Mouse (Mus musculus) forebrain, embryonic 12.5 days (tissue): ENCODE measurements around the gene Rnf148. TPM values are rescaled to one million over a fixed set of nuclear protein-coding genes. Genes with fewer than 3 reads are reported as not detected.

Experiments
- ATAC-seq: fragments of 200-750 bp; cut with Nextera tagmentation; 2 replicates; pipeline ENCODE4 v1.8.0; 2017; ENCODE audit warnings: moderate TSS enrichment; ENCODE audit not compliant: low FRiP score
- H3K27ac ChIP-seq: fragments of 300-500 bp; sonication (generic); 2 replicates; pipeline ENCODE4 v1.5.1; 2016; ENCODE audit warnings: mild to moderate bottlenecking
- H3K27me3 ChIP-seq: fragments of 300-500 bp; sonication (generic); 2 replicates; pipeline ENCODE4 v1.6.1; 2016; ENCODE audit warnings: mild to moderate bottlenecking
- H3K36me3 ChIP-seq: fragments of 300-500 bp; sonication (generic); replicated peaks from 2 replicates; pipeline ENCODE4 v1.6.1; 2016; ENCODE audit warnings: mild to moderate bottlenecking
- H3K4me1 ChIP-seq: fragments of 300-500 bp; sonication (generic); 2 replicates; pipeline ENCODE4 v1.6.1; 2016
- H3K4me2 ChIP-seq: fragments of 300-500 bp; sonication (generic); 2 replicates; pipeline ENCODE4 v1.6.1; 2016; ENCODE audit warnings: mild to moderate bottlenecking, moderate library complexity
- H3K4me3 ChIP-seq: fragments of 300-500 bp; sonication (generic); replicated peaks from 2 replicates; pipeline ENCODE4 v1.5.1; 2016; ENCODE audit warnings: mild to moderate bottlenecking
- H3K9ac ChIP-seq: fragments of 300-500 bp; sonication (generic); 2 replicates; pipeline ENCODE4 v1.6.1; 2016; ENCODE audit warnings: mild to moderate bottlenecking
- H3K9me3 ChIP-seq: fragments of 300-500 bp; sonication (generic); 2 replicates; pipeline ENCODE4 v1.6.1; 2016
- WGBS: fragments of 180-500 bp; shearing (Covaris S2); methylation state at CpG from one replicate; pipeline ENCODE4 v1.1.7; 2016; 5-methylcytosine and 5-hydroxymethylcytosine counted together
- polyA plus RNA-seq: library from polyadenylated mRNA; unstranded; fragments of >200 nt; fragmentation: Nextera tagmentation; extraction: Ambion mirVana; gene quantifications from 2 replicates; pipeline ENCODE4 v1.2.1, GENCODE M21; 2016

The Rnf148 gene
- not detected in 2 replicates for polyA plus RNA-seq

DNA sequence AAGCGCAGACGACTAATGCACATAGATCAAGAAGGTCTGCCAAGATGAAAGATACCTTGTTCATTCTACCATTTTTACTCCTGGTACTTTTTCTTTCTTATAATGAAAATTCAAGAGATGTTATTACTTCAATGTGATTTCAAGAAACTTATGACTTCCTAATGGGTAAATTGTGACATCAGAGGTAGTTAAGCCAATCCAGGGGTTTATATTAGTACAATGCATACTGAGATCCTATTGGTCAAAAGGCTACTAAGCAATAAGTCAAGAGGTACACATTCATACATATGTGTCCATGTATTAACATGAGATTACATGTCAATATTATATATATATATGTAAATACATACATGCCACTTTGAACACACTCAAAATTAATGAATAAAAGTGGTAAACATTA, at the start of gene Rnf148:
TSS of gene Rnf148 (minus strand) at position 101 of the 400 bp plus-strand sequence.
- Histone ChIP-seq H3K9me3 (no peaks in the 10 kb centered on the region), H3K4me1 (no peaks in the 10 kb centered on the region), H3K36me3 (no peaks in the 10 kb centered on the region), H3K9ac (no peak within 1 kb of the TSS), H3K27me3 (no peaks in the 10 kb centered on the region), H3K4me2 (no peak within 1 kb of the TSS), H3K4me3 (no peak within 1 kb of the TSS), H3K27ac (no peak within 1 kb of the TSS)
- ATAC-seq: no peak
- WGBS: 96% methylated on average over 2 of the region's 2 CpGs

DNA sequence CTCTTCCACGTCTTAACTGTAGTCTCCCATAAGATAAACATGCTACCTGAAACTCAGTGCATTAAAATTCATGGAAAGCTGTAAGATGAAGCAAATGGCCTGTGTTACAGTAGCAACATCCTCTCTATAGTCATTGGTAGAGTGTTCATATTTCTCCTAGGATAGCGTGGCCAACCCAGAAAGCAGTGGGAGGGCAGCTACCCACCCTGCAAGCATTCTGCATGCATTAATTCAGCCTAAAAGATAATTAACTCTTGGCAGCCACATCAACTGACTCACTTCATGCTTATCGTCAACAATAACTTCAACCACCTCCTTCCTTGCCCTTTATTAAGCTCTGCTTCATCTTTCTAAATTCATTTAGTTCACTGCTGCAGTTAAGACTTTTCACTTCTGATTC, 45.9 kb upstream of the Rnf148 start:
- Histone ChIP-seq H3K27ac (no peak overlapping the region), H3K4me1 (no peaks in the 10 kb centered on the region), H3K27me3 (no peaks in the 10 kb centered on the region), H3K4me3 (no peak overlapping the region), H3K9ac (no peak overlapping the region), H3K36me3 (no peaks in the 10 kb centered on the region), H3K4me2 (no peak overlapping the region), H3K9me3 (no peaks in the 10 kb centered on the region)
- WGBS: 74% methylated on average over 3 of the region's 3 CpGs
- ATAC-seq: no peak

DNA sequence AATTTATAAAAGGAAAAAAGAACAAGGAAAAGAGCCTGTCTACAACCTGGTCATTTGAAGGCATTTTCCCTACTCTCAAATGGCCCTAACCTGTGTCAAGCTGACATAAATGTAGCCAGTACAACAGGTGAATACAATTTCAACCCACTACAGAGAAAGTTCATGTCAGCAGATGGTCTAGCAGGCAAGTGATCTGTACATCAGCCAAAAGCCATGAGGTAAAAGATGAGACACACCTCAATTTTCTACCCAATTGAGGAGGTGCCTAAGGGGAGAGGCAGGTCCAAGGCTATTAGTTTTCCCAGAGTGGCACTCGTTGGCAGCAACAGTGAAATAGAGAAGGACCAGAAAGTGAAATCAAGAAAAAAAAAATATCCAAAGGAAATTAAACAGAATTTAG, 23.2 kb upstream of the Rnf148 start:
- no peaks in the 10 kb centered on the region for H3K36me3 ChIP-seq
- no peak overlapping the region for H3K9ac ChIP-seq
- no peak overlapping the region for H3K27ac ChIP-seq
- H3K27me3 ChIP-seq: no peaks in the 10 kb centered on the region
- no peaks in the 10 kb centered on the region for H3K9me3 ChIP-seq
- H3K4me1 ChIP-seq: no peaks in the 10 kb centered on the region
- 81% methylated on average over 1 of the region's 1 CpGs for WGBS
- H3K4me3 ChIP-seq: no peak overlapping the region
- H3K4me2 ChIP-seq: no peak overlapping the region
- no peak for ATAC-seq

DNA sequence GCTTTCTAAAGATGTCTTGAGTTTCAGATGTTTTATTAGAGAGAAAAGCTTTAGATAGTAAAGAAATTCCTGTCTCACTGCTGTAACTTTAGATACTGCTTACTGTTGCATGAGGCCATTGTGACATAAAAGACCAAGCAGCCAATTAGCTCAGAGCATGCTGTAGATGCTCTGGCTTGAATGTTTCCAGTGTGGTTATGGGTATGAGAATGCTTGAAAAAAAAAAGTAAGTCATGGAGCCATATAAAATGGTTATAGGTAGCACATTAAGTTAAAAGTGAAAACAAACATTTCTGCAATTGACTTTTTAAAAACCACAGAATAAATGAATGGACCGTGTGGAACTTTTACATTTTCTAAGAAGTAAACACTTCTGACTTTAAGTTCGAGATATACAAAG, 4.7 kb downstream of the Rnf148 start, which contains the start of gene Rnf133:
TSS of gene Rnf133 (minus strand) at position 101 of the 400 bp plus-strand sequence.
- H3K27me3 ChIP-seq: no peaks in the 10 kb centered on the region
- 92% methylated on average over 2 of the region's 2 CpGs for WGBS
- H3K4me3 ChIP-seq: no peak within 1 kb of the TSS
- H3K36me3 ChIP-seq: no peaks in the 10 kb centered on the region
- H3K4me2 ChIP-seq: no peak within 1 kb of the TSS
- no peak within 1 kb of the TSS for H3K27ac ChIP-seq
- no peak within 1 kb of the TSS for H3K9ac ChIP-seq
- no peaks in the 10 kb centered on the region for H3K9me3 ChIP-seq
- ATAC-seq: no peak
- no peaks in the 10 kb centered on the region for H3K4me1 ChIP-seq

DNA sequence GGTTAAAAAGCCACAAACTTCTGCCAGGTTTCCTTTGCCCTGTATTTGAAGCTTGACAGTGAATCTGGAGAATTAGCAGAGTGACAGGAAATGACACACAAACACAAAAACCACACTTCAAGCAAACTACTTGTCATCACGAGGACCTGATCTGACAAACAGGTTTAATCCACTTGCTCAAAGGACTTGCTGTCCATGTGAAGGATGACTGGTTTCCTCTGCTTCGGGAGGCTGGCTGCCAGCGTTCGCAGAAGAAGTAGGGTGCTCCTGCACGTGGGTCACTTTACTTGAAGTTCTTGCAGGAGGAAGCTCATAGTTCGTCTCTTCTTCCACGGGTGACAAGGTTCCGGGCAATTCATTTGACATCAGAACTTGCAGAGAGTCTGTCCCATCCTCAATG, 6.2 kb downstream of the Rnf148 start:
- H3K9me3 ChIP-seq: no peaks in the 10 kb centered on the region
- no peak overlapping the region for H3K9ac ChIP-seq
- no peak overlapping the region for H3K27ac ChIP-seq
- H3K4me1 ChIP-seq: no peaks in the 10 kb centered on the region
- 90% methylated on average over 8 of the region's 8 CpGs for WGBS
- no peak overlapping the region for H3K4me3 ChIP-seq
- no peaks in the 10 kb centered on the region for H3K36me3 ChIP-seq
- H3K4me2 ChIP-seq: no peak overlapping the region
- H3K27me3 ChIP-seq: no peaks in the 10 kb centered on the region
- no peak for ATAC-seq

DNA sequence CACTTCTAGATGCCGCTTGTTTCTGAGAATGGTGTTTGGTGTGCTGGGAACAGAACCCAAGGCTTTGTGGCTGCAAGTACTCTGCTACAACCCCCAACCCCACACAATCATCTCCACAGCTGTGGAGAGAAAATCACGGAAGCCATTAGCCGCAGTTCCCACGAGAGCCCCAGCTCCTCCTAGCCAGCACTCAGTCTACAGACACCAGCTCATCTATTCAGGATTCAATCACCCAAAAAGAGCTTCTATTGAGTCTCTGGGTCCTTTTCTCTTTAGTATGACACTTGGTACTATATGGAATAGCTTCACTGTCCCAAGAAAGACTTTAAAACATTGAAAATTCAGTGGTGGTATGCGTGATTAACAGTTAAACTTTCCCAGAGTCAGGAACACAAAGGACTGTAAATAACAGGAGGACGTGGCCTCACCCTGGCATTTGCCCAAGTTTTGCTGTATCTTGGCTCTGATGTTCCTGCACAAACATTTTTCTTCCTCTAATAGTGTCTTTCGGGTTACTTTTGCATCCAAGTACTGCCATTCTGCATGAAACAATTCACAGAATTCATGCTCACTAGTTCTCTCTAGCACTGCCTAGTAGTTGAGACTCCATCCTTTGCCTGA, 7.2 kb downstream of the Rnf148 start:
- 79% methylated on average over 7 of the region's 7 CpGs for WGBS
- H3K9me3 ChIP-seq: no peaks in the 10 kb centered on the region
- H3K36me3 ChIP-seq: no peaks in the 10 kb centered on the region
- H3K4me2 ChIP-seq: no peak overlapping the region
- H3K4me3 ChIP-seq: no peak overlapping the region
- no peaks in the 10 kb centered on the region for H3K4me1 ChIP-seq
- no peak overlapping the region for H3K9ac ChIP-seq
- H3K27ac ChIP-seq: no peak overlapping the region
- no peak for ATAC-seq
- H3K27me3 ChIP-seq: no peaks in the 10 kb centered on the region

DNA sequence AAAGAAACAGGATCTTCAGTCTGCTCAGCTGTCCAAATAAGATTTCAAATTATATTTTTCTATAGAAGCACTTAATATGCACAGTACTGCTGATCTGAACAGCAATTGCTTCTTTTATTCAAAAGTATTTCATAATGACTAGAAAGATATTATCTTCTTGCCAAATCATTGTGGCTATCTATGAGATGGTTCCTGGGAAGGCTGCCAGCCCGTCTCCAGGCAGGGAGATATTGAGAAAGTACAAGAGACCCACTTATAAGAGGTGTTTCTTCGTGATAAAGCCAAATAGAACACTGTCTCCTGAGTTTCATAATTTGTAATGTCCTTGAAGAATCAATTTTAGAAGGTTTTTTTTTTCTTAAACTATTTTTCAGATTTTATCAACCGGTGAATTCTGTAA, 17.9 kb downstream of the Rnf148 start:
- Histone ChIP-seq H3K27me3 (no peaks in the 10 kb centered on the region), H3K27ac (no peak overlapping the region), H3K4me1 (no peaks in the 10 kb centered on the region), H3K36me3 (no peaks in the 10 kb centered on the region), H3K4me3 (no peak overlapping the region), H3K9ac (no peak overlapping the region), H3K4me2 (no peak overlapping the region), H3K9me3 (no peaks in the 10 kb centered on the region)
- ATAC-seq: no peak
- 84% methylated on average over 3 of the region's 3 CpGs for WGBS

DNA sequence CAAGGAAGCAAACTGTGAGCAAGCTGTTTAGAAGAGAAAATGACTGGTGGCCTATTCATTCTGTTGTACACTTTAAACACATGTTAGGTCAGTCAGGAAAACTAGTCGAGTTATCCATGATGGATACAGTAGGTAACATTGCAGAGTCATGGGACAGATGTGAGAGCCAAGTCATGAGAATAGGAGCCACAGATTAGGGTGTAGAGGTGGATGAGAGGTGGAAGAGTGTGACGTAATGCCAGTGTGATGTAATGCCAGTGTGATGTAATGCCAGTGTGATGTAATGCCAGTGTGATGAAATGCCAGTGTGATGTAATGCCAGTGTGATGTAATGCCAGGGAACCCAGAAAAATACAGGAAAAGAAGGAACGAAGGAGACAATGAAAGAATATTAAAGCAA, 19.7 kb downstream of the Rnf148 start:
- Histone ChIP-seq H3K4me1 (no peaks in the 10 kb centered on the region), H3K9me3 (no peaks in the 10 kb centered on the region), H3K9ac (no peak overlapping the region), H3K27ac (no peak overlapping the region), H3K27me3 (no peaks in the 10 kb centered on the region), H3K4me2 (no peak overlapping the region), H3K36me3 (no peaks in the 10 kb centered on the region), H3K4me3 (no peak overlapping the region)
- WGBS: 90% methylated on average over 3 of the region's 3 CpGs
- ATAC-seq: no peak

DNA sequence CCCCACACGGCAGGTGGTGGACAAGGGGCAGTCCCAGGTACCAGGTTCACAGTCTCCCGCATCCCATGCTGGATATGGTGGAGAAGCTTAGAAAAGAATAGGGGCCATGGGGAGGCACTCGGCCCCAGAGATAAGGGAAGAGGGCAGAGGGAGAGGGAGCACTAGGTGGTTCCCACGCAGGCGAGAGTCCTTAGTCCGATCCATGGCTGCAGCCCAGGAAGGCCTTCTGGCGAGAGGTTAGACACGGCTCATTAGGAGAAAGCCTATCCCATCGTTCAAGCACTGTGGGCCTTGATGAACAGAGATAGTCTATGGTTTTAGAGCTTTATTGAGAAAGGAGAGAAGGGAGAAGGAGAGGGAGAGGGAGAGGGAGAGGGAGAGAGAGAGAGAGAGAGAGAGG, 20.9 kb downstream of the Rnf148 start:
- Histone ChIP-seq H3K9ac (no peak overlapping the region), H3K4me1 (no peaks in the 10 kb centered on the region), H3K4me3 (no peak overlapping the region), H3K36me3 (no peaks in the 10 kb centered on the region), H3K4me2 (no peak overlapping the region), H3K27me3 (no peaks in the 10 kb centered on the region), H3K27ac (no peak overlapping the region), H3K9me3 (no peaks in the 10 kb centered on the region)
- no peak for ATAC-seq
- 84% methylated on average over 9 of the region's 9 CpGs for WGBS

DNA sequence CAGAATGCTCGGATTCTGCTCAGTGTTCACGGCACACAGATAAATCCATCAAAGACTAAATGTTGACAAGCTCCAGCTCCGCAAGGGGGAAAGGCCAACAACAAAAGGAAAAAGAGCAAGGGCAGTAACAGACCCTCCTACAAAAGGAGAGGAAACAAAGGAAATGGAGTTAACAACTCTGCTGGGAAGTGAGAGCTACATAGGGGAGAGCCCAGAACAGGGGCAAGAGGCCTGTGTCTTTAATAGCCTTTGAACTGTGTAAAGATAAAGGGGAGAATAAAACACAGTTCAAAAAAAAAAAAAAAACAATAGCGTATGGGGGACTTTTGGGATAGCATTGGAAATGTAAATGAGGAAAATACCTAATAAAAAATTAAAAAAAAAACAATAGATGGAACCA, 24.5 kb downstream of the Rnf148 start:
- no peak overlapping the region for H3K4me3 ChIP-seq
- no peaks in the 10 kb centered on the region for H3K9me3 ChIP-seq
- H3K4me2 ChIP-seq: no peak overlapping the region
- H3K36me3 ChIP-seq: no peaks in the 10 kb centered on the region
- H3K27ac ChIP-seq: no peak overlapping the region
- H3K4me1 ChIP-seq: no peaks in the 10 kb centered on the region
- no peak overlapping the region for H3K9ac ChIP-seq
- 11% methylated on average over 4 of the region's 4 CpGs for WGBS
- ATAC-seq: no peak
- H3K27me3 ChIP-seq: no peaks in the 10 kb centered on the region

Other genes starting within 250 kb of the Rnf148 start
- not detected in 2 replicates for gene Rnf133, start 4.8 kb downstream of the Rnf148 start, polyA plus RNA-seq
- 4.0 and 4.2 TPM in 2 replicates for gene Cadps2, start 184.3 kb upstream of the Rnf148 start, polyA plus RNA-seq